Mouse (Mus musculus) myocyte (in vitro differentiated cells): Measurements from ENCODE around the gene Plekhm1.

Experiments used
- E2F4 ChIP-seq: IDR thresholded peaks from one replicate; pipeline ENCODE4 v1.6.1; 2011; ENCODE audit warnings: mild to moderate bottlenecking, control low read depth, moderate library complexity; ENCODE audit not compliant: insufficient read depth
- POLR2A ChIP-seq: IDR thresholded peaks from one replicate; pipeline ENCODE4 v1.6.1; 2011; ENCODE audit warnings: low read depth, mild to moderate bottlenecking, control low read depth, moderate library complexity; ENCODE audit not compliant: insufficient read length

DNA sequence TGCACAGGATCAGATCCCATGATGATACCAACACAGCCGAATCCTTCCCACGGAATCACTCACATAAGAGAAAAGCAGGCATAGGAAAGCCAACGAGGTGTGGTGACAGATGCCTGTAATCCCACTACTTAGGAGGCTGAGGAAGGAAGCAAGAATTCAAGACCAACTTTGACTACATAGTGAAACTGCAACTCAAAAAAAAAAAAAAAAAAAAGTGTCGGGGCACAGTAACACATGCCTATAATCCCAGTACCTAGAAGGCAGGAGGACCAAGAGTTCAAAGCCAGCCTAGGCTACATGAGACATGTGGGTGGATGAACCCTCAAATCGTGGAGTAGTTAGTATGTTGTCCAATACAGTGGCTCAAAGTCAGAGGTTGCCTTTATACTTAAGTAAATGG lies 36.7 kb downstream of the Plekhm1 start:
- TF ChIP-seq POLR2A: no peak
- TF ChIP-seq E2F4: no peak
